Mouse (Mus musculus) heart, embryonic 13.5 days (tissue): ENCODE measurements around the gene Chit1. TPM values are rescaled to one million over a fixed set of nuclear protein-coding genes. Genes with fewer than 3 reads are reported as not detected.

ENCODE experiments used
- ATAC-seq: fragments of 200-750 bp; cut with Nextera tagmentation; 2 replicates; pipeline ENCODE4 v1.8.0; 2017; ENCODE audit warnings: moderate TSS enrichment; ENCODE audit not compliant: insufficient number of reproducible peaks, low FRiP score, low TSS enrichment; ENCODE audit errors: extremely low read depth
- H3K27ac ChIP-seq: fragments of 300-500 bp; sonication (generic); replicated peaks from 2 replicates; pipeline ENCODE4 v1.5.1; 2015; ENCODE audit warnings: moderate library complexity, mild to moderate bottlenecking, inconsistent platforms
- H3K27me3 ChIP-seq: fragments of 300-500 bp; sonication (generic); replicated peaks from 2 replicates; pipeline ENCODE4 v1.6.1; 2015; ENCODE audit warnings: mild to moderate bottlenecking, inconsistent platforms
- H3K36me3 ChIP-seq: fragments of 300-500 bp; sonication (generic); 2 replicates; pipeline ENCODE4 v1.6.1; 2015; ENCODE audit warnings: mild to moderate bottlenecking, inconsistent platforms
- H3K4me1 ChIP-seq: fragments of 300-500 bp; sonication (generic); 2 replicates; pipeline ENCODE4 v1.6.1; 2015; ENCODE audit warnings: inconsistent platforms
- H3K4me2 ChIP-seq: fragments of 300-500 bp; sonication (generic); 2 replicates; pipeline ENCODE4 v1.6.1; 2015; ENCODE audit warnings: inconsistent platforms, mild to moderate bottlenecking, moderate library complexity
- H3K4me3 ChIP-seq: fragments of 300-500 bp; sonication (generic); 2 replicates; pipeline ENCODE4 v1.5.1; 2015; ENCODE audit warnings: moderate library complexity, mild to moderate bottlenecking, inconsistent platforms
- H3K9ac ChIP-seq: fragments of 300-500 bp; sonication (generic); 2 replicates; pipeline ENCODE4 v1.6.1; 2015; ENCODE audit warnings: inconsistent platforms, mild to moderate bottlenecking, moderate library complexity
- H3K9me3 ChIP-seq: fragments of 300-500 bp; sonication (generic); 2 replicates; pipeline ENCODE4 v1.6.1; 2016; ENCODE audit warnings: inconsistent platforms
- WGBS: fragments of 180-500 bp; shearing (Covaris S2); methylation state at CpG from one replicate; pipeline ENCODE4 v1.1.7; 2015; ENCODE audit warnings: mixed read lengths; 5-methylcytosine and 5-hydroxymethylcytosine counted together
- polyA plus RNA-seq: library from polyadenylated mRNA; unstranded; fragments of >200 nt; fragmentation: Nextera tagmentation; extraction: Ambion mirVana; gene quantifications from 2 replicates; pipeline ENCODE4 v1.2.1, GENCODE M21; 2015

Gene Chit1
- polyA plus RNA-seq, 1 experiment from 2014 or later = 0.75 TPM

DNA sequence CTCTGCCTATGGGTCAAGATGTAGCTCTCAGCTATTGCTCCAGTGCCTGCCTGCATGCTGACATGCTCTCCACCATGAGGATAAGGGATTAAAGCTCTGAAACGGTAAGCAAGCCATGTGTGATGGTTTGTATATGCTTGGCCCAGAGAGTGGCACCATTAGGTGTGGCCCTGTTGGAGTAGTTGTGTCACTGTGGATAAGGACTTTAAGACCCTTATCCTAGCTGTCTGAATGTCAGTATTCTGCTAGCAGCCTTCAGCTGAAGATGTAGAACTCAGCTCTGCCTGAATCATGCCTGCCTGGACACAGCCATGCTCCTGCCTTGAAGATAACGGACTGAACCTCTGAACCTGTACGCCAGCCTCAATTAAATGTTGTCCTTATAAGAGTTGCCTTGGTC is 55.5 kb downstream of the Chit1 start:
- no peaks in the 10 kb centered on the region for H3K27me3 ChIP-seq
- no peak overlapping the region for H3K27ac ChIP-seq
- no peak for ATAC-seq
- no peak overlapping the region for H3K4me2 ChIP-seq
- 86% methylated on average over 3 of the region's 3 CpGs for WGBS
- H3K36me3 ChIP-seq = no peaks in the 10 kb centered on the region
- H3K9ac ChIP-seq = no peak overlapping the region
- no peak overlapping the region for H3K4me3 ChIP-seq
- peaks cover 11% of the 10 kb centered on the region; the same call in 1 of the 2 replicates for H3K4me1 ChIP-seq
- H3K9me3 ChIP-seq = no peaks in the 10 kb centered on the region

DNA sequence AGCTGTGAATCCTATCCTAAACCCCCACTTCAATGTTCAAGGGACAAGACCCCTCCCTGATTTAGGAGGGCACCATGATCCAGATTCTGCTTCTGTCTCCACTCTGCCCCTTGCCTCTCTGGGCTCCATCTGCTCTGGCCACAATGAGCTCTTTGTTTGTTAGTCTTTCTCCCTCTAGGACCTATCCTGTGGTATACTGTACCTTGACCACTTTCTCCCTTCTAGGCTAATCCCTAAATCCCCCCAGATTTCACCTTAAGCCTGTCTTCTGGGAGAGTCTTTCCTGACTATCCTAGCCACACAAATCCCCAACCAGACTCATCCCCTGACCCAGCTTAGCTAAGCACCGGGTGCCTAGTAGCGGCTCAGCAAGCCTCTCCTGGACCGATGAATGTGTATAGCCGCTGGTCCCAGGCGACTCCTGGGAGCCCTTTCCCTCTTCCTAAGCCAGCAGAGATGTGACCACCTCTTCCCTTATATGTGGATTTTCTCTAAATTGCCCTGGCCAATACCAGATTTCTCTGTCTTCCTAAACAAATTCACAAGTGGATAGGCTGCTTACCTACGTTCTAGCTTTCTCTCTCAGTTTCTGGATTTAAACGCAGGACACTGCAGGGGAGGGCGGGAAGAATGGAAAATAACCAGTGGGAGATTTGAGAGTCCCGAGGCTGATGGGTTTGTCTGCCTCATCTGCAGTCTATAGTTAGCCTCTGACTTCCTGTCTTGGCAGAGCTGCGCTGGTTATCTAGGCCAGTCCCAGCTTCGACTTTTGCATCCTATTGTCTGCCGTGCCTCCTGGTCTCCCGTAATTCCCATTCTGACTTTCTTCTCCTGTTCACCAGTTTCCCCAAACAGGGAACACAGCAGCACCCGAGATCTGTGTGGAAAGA is 56.6 kb downstream of the Chit1 start:
- no peak for ATAC-seq
- no peaks in the 10 kb centered on the region for H3K36me3 ChIP-seq
- 38% methylated on average over 14 of the region's 14 CpGs for WGBS
- H3K27me3 ChIP-seq = no peaks in the 10 kb centered on the region
- H3K27ac ChIP-seq = no peak overlapping the region
- H3K9ac ChIP-seq = no peak overlapping the region
- no peak overlapping the region for H3K4me3 ChIP-seq
- peaks cover 11% of the 10 kb centered on the region; the same call in 1 of the 2 replicates for H3K4me1 ChIP-seq
- H3K4me2 ChIP-seq = 0 out of 2 replicates have a peak overlapping the region, but pooled peaks have one; percentile 14
- no peaks in the 10 kb centered on the region for H3K9me3 ChIP-seq

DNA sequence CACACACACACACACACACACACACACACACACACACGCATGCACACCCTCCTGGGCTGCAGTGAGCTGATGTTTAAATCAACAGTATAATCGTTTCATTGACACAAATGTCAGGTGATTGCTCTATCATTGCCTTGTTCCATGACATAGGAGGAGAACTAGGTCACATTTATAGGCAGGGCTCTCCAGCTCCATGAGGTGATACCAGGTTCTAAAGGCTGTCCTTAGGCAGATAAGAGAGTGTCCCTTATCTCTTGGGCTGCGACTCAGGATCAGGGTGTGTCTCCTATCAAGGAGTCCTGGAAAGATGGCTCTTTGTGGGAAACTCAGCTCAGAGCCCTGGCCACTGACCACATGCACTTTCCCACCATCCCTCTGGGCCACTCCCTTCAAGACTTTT is 57.5 kb downstream of the Chit1 start:
- Histone ChIP-seq H3K4me1 (peaks cover 11% of the 10 kb centered on the region; the same call in 1 of the 2 replicates), H3K36me3 (no peaks in the 10 kb centered on the region), H3K9me3 (no peaks in the 10 kb centered on the region), H3K4me2 (no peak overlapping the region), H3K9ac (no peak overlapping the region), H3K27me3 (no peaks in the 10 kb centered on the region), H3K27ac (no peak overlapping the region), H3K4me3 (no peak overlapping the region)
- 56% methylated on average over 3 of the region's 3 CpGs for WGBS
- ATAC-seq = no peak

DNA sequence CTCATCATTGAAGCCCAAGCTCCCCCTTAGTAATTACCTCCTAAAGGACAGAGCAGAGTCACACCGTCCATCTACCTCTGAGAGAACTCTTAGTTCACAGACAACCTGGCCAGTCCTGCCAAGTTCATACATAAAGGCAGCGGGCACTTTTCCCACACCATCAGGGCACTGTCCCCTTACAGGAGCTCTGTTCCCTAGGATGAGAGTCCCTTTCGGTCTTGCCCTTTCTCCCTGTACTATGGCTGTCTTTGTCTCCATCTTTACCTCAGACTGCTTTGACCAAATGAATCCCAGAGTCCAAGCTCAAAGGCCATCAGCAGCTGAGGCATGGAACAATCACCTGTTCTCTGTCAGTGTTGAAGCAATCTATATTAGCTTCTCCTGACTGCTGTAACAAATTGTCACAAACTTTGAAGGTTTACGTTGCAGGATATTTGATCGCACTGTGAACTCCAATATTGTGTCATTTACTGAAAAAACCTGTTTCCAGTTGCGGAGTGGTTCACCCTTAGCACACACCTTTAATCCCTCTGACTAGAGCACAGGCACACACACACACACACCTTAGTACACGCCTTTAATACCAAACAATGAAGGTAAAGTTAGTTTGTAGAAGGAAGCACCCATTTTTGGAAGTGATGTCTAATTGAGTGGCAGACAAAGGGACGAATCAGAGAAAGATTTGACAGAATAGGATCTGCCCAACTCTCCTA is 58.1 kb downstream of the Chit1 start:
- ATAC-seq = no peak
- WGBS = 85% methylated on average over 8 of the region's 8 CpGs
- Histone ChIP-seq H3K4me2 (no peak overlapping the region), H3K36me3 (no peaks in the 10 kb centered on the region), H3K27ac (no peak overlapping the region), H3K9me3 (no peaks in the 10 kb centered on the region), H3K4me1 (peaks cover 11% of the 10 kb centered on the region; the same call in 1 of the 2 replicates), H3K9ac (no peak overlapping the region), H3K27me3 (no peaks in the 10 kb centered on the region), H3K4me3 (no peak overlapping the region)

DNA sequence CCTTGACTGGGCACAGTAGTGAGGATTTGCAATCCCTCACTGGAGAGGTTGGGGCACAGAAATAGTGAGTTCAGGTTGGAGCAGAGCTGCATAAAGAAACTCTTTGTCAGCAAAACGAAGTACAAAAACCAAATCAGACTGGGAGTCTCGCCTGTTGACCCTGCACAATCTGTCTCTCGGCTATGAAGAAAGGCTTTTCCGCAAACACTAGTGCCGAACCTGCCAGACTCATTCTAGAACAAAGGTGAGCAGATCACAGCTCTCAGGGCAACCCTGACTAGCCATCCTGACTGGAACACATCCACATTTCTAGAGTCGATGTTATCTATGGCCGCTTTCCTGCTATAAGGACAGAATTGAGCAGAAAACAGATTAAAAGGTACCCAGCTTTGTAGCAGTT is 62.0 kb downstream of the Chit1 start:
- no peak overlapping the region for H3K4me2 ChIP-seq
- no peaks in the 10 kb centered on the region; the same call in 1 of the 2 replicates for H3K27me3 ChIP-seq
- H3K4me1 ChIP-seq = 0 out of 2 replicates have a peak, but pooled peaks cover 3% of the 10 kb centered on the region
- H3K9me3 ChIP-seq = no peaks in the 10 kb centered on the region
- no peak overlapping the region for H3K4me3 ChIP-seq
- H3K36me3 ChIP-seq = no peaks in the 10 kb centered on the region
- no peak for ATAC-seq
- WGBS = 68% methylated on average over 7 of the region's 7 CpGs
- H3K9ac ChIP-seq = no peak overlapping the region
- H3K27ac ChIP-seq = no peak overlapping the region

DNA sequence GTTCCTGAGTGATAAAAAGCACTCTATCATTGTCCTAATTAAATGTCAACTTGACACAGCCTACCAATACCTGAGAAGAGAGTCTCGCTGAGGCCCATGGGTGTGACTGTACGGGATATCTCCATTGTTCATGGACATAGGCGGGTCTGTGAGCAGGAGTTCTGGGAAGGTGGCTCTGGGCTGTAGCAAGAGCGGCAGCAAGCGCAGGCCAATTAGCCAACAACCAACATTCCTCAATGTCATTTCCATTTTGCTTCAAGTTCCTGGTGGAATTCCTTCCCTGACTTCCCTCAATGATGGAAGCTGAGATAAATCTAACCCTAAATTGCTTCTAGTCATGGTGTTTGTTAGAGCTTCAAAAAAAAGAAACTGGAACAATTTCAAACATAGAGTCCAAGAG is 66.9 kb downstream of the Chit1 start:
- Histone ChIP-seq H3K9ac (no peak overlapping the region), H3K27ac (no peak overlapping the region), H3K4me3 (no peak overlapping the region), H3K36me3 (no peaks in the 10 kb centered on the region), H3K4me2 (no peak overlapping the region), H3K27me3 (no peaks in the 10 kb centered on the region; the same call in none of the 2 replicates), H3K4me1 (no peaks in the 10 kb centered on the region; the same call in 1 of the 2 replicates), H3K9me3 (no peaks in the 10 kb centered on the region)
- 76% methylated on average over 5 of the region's 5 CpGs for WGBS
- ATAC-seq = no peak

DNA sequence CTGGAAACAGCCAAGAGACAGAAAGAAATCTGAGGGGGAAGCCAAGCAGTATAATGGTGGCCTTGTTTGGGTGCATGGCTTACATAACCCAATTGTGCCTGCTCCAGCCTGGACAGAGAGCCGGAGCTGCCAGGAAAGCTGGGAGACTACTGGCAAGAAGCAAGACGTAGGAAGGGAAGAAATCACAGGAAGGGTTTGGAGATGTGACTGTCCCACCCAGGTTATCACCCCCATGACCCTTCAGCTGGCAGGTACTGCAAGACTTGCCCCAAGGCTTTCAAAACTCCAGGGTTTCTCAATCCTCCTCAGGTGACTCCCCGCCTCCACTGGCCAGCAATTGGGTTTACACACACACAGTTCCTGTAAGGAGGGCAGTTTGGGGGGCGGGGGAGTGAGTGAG is 71.0 kb downstream of the Chit1 start, which contains the start of gene Chil1:
TSS of gene Chil1 (plus strand) at position 152 of the 400 bp plus-strand sequence.
- Histone ChIP-seq H3K36me3 (no peaks in the 10 kb centered on the region), H3K9me3 (no peaks in the 10 kb centered on the region), H3K4me3 (no peak within 1 kb of the TSS), H3K9ac (no peak within 1 kb of the TSS), H3K27me3 (peaks cover 3% of the 10 kb centered on the region; the same call in 1 of the 2 replicates), H3K27ac (no peak within 1 kb of the TSS), H3K4me1 (no peaks in the 10 kb centered on the region; the same call in 1 of the 2 replicates), H3K4me2 (no peak within 1 kb of the TSS)
- 62% methylated on average over 4 of the region's 4 CpGs for WGBS
- ATAC-seq = no peak

DNA sequence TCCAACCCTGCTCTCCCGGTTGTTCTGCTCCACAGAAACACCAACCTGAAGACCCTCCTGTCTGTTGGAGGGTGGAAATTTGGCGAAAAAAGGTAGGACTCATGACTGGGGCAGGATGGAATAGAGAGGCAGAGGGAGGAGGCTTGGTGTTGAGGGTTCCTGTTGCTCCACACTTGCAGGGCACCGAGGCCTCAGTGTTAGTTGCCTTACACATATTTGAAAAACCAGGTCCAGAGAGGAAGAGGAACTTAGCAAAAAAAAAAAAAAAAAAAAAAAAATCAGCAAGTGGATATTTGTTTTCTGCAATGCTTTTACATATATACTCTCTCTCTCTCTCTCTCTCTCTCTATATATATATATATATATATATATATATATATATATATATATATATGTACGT is 73.0 kb downstream of the Chit1 start:
- Histone ChIP-seq H3K27me3 (peaks cover 23% of the 10 kb centered on the region), H3K4me3 (no peak overlapping the region), H3K9me3 (no peaks in the 10 kb centered on the region), H3K4me2 (no peak overlapping the region), H3K36me3 (no peaks in the 10 kb centered on the region), H3K4me1 (peaks cover 4% of the 10 kb centered on the region), H3K27ac (no peak overlapping the region), H3K9ac (no peak overlapping the region)
- 83% methylated on average over 4 of the region's 4 CpGs for WGBS
- no peak for ATAC-seq

DNA sequence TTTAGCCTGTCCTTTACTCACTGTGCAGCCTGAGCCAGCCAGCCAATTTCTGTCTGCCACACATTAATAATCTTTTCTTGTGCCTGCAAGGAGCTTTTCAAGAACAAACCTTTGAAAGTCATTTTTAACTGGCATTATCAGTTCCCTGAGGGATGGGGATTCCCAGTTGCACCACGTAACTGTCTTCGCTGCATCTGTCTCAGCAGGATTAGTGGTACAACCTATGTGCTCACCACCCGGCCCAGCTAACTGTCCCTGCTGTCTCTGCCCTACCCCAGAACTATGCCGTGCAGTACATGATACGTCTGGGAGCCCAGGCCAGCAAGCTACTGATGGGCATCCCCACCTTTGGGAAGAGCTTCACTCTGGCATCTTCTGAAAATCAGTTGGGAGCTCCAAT is 77.2 kb downstream of the Chit1 start:
- Histone ChIP-seq H3K4me3 (no peak overlapping the region), H3K4me2 (no peak overlapping the region), H3K27ac (no peak overlapping the region), H3K27me3 (peaks cover 49% of the 10 kb centered on the region), H3K9me3 (no peaks in the 10 kb centered on the region), H3K4me1 (peaks cover 13% of the 10 kb centered on the region), H3K9ac (no peak overlapping the region), H3K36me3 (no peaks in the 10 kb centered on the region)
- WGBS = 79% methylated on average over 5 of the region's 5 CpGs
- no peak for ATAC-seq

DNA sequence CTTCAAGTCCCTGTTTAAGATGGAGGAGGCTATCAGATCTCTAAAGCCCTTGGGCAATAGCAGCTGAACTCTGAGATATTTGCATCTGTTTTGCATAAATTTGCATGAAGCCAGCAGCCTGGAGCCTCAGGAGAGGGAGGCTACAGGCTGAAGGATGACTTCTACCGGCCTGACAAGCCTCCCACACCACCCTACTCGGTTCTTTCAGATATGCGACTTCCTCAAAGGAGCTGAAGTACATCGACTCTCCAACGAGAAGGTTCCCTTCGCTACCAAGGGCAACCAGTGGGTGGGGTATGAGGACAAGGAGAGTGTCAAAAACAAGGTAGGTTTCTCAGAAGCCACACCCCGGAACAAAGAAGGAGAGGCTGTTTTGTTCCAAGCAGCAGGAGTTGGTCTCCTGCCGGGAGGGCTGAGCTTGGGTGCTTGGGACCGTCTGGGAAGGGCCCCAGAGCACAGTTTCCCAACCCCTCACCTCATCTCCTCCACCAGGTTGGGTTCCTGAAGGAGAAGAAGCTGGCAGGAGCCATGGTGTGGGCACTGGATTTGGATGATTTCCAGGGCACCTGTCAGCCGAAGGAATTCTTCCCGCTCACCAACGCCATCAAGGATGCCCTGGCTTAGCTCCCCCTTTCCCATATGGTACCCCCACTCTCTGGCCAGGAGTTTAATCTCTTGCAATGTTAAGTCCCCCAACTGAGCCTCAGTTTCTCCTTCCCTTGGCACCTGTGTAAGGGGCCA is 78.1 kb downstream of the Chit1 start:
- Histone ChIP-seq H3K27ac (no peak overlapping the region), H3K36me3 (no peaks in the 10 kb centered on the region), H3K27me3 (peaks cover 53% of the 10 kb centered on the region), H3K4me1 (peaks cover 22% of the 10 kb centered on the region), H3K4me3 (no peak overlapping the region), H3K9me3 (no peaks in the 10 kb centered on the region), H3K4me2 (peak overlapping the region; percentile 33), H3K9ac (no peak overlapping the region)
- WGBS = 30% methylated on average over 12 of the region's 12 CpGs
- no peak for ATAC-seq

DNA sequence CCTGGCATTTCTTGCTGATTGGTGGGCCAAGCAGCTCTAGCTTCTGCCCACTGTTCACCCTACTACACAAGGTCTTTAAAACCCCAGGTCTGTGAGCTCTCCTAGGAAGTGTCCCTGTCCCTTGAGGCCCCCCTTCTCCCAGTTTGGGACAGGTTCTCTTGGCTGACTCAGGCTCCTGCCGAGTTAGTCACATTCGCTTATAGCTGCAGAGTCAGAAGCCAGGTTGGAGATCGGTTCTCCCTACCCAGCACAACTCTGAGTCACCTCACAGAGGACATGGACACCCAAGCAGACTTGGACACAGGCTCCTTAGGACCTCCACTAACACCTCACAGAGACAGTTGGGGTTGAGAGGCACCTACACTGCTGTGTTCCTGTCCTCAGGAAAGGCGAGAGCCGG is 80.2 kb downstream of the Chit1 start:
- Histone ChIP-seq H3K36me3 (no peaks in the 10 kb centered on the region), H3K4me2 (no peak overlapping the region), H3K4me3 (no peak overlapping the region), H3K27ac (no peak overlapping the region), H3K27me3 (peaks cover 53% of the 10 kb centered on the region), H3K4me1 (peaks cover 43% of the 10 kb centered on the region), H3K9me3 (no peaks in the 10 kb centered on the region), H3K9ac (no peak overlapping the region)
- no peak for ATAC-seq
- WGBS = 73% methylated on average over 5 of the region's 5 CpGs
